Mouse (Mus musculus): ENCODE data around the gene Usp46.

Usp46 gene

DNA sequence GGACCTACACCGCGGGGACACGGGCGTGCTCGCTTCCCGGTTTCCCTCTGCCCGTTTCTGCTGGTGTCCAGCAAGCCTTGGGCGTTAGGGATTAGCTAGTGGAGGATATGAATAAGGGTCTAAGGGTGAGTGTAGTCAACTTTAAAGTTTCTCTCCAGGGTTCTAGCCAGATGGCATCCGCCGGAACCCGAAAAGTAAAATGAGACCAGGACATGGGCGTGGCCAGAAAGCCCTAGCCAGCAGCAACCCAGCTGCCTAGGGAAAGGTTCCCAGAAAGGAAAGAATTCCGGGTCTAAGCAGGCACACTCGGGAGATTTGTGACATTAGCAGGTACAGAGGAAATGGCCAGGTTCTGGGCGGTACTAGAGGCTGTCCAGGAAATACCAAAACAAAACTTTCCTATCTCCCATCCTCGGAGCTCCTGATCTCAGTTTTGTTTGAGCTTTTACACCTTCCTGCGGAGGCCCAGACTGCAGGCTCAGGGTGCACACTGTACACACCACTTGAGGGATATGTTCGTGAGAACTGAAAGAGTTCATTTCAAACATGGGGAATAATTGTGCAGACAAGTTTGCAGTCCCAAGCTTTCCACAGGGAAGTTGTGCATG is 587 bp upstream of the Usp46 start:
- DNase-seq (ENCODE audit: low spot score in 2 of 2) = peak in 1 of 2 experiments; percentile 75

- no peak for DNase-seq (ENCODE audit: low spot score in 2 of 2)
Measured at GRCm38 (mm10) chr5:74067346-74067745, 885 bp downstream of the Usp46 start.

DNA sequence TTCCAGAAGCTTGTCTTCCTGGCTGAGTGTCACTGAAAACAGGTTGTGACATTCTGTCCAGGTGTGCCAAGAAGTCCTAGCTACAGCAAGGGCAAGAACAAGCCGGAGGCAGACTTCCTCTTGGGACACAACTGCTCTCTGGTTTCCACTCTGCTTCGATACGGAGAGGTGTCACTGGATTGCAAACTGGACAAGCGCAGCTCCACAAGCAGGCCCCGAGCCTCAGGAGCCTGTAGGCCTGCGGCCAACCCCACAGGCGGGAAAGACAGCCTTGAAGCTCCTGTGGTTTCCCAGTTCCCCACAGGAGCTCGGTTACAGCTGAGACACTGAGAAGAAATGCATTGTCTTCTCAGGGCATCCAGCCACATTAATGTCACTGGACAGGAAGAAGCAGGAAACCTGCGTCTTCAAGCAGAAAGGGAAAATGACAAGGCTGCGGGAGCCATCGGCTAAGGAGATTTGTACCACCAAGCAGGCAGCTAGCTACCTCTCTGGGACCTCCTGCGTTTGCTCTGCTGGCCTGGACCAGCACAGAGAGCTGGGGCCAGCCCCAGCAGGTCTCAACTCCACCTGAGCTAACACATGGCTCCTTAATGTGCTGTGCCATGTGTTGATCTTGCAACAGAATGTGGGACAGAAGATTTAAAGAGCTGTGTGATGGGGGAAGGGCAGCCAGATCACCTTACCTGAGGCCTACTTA is 1.7 kb downstream of the Usp46 start:
- no peak for DNase-seq (ENCODE audit: low spot score in 2 of 2)

GRCm38 (mm10) chr5:74065565-74066275 is 2.5 kb downstream of the Usp46 start:
- DNase-seq (ENCODE audit: low spot score in 2 of 2) = no peak

- no peak for DNase-seq (ENCODE audit: low spot score in 2 of 2)
Measured at GRCm38 (mm10) chr5:74064844-74065243, 3.4 kb downstream of the Usp46 start.

- DNase-seq (ENCODE audit: low spot score in 2 of 2) = no peak
Measured at GRCm38 (mm10) chr5:74063226-74063747, 4.9 kb downstream of the Usp46 start.

DNA sequence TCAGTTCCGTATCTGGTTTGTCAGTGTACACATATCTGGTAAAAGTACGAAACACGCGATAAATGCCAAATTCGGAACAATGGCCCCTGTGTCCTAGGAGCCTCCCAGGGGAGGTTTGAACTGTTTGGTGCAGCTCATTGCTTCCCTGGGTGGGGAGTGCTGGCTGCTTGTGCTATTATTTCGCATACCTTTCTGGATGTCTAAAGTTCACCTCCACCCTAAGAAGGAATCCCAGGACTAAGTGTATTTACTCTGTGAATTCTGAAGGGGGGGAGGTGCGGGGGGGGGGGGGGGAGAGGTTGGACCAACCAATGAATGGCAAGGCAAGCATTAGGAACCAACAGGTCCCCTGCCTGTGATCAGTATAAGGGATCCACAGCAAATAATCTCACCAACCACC is 6.0 kb downstream of the Usp46 start:
- no peak for DNase-seq (ENCODE audit: low spot score in 2 of 2)

DNA sequence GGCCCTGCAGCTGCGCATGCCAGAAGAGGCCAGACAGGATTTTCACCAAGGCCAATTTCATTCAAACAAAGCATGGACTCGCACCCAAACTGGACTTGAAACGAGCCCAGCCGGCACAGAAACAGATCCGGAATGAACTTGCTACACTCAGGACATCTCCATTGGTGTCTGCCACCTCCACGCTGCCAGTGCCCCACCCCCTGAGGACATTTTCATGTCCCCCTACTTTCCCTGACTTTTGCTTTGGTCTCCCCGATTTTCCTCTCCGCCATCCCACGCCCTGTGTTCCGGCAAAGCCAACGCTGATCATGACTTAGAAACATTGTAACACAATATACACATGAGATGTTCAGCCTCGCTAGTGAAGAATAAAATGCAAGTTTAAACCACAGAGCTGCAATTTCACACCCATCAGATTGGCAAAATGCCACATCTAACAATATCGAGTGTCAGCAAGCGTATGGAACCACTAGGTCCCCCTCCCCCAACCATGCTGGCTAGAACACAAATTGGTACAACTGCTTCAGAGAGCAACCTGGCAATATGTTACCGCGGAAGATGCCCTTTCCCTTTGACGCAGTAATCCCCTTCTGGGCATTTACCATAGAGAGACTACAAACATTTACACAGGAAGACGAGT is 6.7 kb downstream of the Usp46 start:
- DNase-seq (ENCODE audit: low spot score in 2 of 2) = peak in 1 of 2 experiments; percentile 57

DNA sequence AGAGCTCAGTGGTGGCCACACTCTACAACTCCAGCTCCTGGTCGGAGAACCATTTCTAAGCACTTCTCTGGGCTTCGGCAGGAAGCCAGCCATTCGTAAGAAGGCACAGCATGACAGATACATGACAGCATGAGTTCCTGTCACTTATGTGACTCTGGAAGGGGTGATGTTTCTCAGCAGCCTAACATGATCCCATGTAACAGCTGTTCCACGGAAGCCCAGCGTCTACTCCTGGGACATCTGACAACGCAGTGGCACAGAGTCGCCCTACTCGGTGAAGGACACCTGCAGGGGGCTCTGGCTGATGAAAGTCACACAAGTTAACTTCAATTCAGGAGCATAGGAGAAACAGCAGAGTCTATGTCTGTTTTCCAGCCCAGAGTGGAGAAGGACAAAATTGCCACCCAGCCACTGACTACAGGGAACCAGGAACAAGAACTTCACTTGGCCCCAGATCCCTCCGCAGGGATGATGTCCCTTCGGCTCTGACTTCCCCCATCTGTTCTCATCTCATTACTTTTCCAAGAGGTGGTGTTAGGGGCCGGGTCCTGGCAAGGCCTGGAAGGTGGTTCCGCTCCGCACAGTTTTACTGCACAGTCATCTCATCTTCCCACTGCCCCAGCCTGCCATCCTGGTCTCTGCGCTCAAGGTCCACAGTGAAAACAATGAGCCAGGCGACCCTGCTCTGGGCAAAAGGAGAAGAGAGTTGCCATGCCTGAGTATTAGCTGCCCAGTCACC is 15.9 kb downstream of the Usp46 start:
- no peak for DNase-seq (ENCODE audit: low spot score in 2 of 2)

DNA sequence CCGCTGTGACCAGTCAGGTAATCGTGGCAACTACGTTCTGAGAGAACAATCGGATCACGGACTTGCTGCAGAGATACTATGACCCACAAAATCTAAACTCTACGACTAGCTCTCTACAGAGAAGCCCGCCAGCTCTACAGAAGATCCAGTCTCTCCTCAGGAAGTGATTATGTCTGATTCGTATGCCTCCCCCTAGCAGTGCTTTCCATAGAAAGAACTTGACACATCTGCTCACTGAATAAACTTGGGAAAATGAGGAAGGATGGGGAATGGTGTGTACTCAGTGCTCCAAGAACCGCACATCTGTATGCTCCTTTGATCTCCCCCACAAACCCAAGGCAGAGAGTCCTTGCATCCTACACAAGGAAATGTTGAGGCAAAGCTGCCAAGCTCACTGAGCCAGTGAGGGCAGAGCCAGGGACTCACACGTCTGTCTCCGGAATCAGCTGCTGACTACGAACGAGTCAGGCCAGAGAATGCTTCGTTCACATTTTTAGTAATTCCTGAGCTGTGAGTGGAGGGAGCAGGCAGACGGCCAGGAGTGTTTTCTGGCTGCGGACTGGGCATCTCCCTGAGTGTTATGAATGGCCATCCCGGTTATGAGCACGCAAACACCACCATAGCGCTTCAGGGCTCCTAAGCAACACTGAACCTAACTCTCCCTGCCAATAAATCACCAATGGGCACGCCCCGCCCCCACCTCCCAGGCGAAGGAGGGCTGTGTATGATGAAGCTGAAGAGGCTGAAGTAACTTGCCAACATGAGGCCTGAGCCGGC is 16.6 kb downstream of the Usp46 start:
- peak in 1 of 2 experiments; percentile 37 for DNase-seq (ENCODE audit: low spot score in 2 of 2)

DNA sequence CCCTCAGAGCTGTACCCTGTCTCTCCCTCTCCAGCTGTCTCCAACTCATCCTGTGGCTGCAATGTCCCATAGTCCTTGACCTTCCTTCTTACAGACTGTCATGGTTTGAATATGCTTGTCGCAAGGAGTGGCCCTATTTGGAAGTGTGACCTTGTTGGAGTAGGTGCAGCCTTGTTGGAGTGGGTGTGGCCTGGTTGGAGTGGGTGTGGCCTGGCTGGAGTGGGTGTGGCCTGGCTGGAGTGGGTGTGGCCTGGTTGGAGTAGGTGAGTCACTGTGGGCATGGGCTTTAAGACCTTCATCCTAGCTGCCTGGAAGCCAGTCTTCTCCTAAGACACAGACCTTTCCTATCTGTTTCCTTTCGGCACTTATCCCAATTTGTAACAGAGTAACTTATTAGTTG is 17.3 kb downstream of the Usp46 start:
- DNase-seq (ENCODE audit: low spot score in 2 of 2) = no peak

DNA sequence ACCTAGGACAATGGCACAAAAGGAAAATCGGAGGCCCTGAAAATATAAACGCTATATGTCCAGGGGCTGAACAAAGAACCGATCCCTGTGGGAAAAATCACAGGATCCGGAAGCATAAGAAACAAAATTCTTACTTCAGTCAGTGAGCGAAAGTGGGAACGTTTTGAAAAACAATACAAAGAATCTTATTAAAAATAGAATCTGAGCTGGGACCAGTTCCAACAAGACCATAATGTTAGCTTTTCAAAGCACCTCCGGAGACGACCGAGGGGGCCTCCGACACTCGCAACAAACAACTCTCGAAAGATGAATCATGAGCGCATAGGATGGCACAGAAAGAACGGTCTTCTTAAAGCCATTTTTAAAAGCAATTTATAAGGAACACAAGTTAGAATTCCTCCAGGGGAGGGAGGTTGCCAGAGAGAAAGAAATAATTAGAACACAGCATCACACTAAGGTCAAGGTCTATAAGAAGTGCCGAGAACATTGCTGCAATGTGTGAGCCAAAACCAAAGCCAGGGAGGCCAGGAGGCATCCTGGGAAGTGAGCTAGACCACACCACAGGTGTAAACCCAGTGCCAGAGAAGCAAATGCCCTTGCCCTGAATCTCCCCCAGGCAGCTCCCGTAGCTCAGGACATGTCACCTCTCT is 19.3 kb downstream of the Usp46 start:
- DNase-seq (ENCODE audit: low spot score in 2 of 2) = no peak

- DNase-seq (ENCODE audit: low spot score in 2 of 2) = no peak
Measured at GRCm38 (mm10) chr5:74044591-74044990, 23.6 kb downstream of the Usp46 start.

GRCm38 (mm10) chr5:74042796-74043340 is 25.4 kb downstream of the Usp46 start:
- no peak for DNase-seq (ENCODE audit: low spot score in 2 of 2)

DNA sequence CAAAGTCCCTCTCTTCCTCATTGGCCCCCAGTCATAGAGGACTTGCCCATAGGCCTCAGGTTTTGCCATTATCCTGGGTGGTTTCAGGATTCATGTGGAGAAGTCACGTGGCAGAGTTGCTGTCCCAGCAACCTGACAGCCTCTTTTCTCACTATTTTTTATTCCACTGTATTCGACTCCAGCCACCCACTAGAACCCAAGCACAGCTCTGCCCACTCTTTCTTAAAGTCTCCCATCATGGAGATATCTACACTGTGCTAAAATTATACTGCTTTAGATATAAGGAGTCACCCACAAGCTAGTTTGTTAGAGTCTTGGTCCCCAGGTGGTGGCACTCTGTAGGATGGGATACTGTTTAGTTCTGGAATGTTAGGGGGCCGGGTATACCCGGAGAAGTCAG is 27.7 kb downstream of the Usp46 start:
- peak in 1 of 2 experiments; percentile 48 for DNase-seq (ENCODE audit: low spot score in 2 of 2)

- no peak for DNase-seq (ENCODE audit: low spot score in 2 of 2)
Measured at GRCm38 (mm10) chr5:74035454-74035853, 32.8 kb downstream of the Usp46 start.

DNA sequence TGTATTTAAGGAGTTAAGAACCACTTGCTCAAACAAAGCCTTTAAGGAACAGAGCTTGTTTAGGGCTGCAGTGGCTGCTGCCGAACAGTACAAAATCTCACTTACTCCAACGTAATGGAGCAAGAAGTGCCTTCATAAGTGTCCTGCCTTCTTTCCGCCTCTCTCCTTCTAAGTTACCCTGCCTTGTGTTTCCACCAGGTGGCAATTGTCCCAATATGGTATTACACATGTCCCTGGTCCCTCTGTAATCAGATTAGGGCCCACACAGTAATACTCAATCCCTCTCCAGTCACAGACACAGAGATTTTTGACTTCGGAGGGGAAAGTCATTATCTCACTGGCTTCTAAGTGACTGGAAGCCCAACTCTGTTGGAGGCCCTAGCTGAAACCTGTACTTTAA is 34.1 kb downstream of the Usp46 start:
- no peak for DNase-seq (ENCODE audit: low spot score in 2 of 2)

DNA sequence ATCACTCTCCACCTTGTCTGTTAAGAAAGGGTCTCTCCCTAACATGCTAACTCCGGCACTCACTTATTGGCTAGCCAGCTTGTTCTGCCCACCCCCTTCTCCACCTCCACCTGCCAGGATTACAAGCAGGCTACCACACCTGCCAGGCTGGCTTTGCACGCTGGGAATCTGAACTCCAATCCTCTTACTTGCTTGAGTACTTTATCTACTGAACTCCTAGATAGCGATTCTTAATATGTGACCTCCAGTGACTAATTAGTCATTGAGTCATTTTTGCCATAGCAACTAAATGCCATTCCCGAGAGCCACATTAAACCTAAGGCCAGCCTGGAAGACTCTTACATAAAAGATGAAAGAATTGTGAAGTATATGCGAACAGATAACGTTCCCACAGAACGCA is 38.4 kb downstream of the Usp46 start:
- no peak for DNase-seq (ENCODE audit: low spot score in 2 of 2)

DNA sequence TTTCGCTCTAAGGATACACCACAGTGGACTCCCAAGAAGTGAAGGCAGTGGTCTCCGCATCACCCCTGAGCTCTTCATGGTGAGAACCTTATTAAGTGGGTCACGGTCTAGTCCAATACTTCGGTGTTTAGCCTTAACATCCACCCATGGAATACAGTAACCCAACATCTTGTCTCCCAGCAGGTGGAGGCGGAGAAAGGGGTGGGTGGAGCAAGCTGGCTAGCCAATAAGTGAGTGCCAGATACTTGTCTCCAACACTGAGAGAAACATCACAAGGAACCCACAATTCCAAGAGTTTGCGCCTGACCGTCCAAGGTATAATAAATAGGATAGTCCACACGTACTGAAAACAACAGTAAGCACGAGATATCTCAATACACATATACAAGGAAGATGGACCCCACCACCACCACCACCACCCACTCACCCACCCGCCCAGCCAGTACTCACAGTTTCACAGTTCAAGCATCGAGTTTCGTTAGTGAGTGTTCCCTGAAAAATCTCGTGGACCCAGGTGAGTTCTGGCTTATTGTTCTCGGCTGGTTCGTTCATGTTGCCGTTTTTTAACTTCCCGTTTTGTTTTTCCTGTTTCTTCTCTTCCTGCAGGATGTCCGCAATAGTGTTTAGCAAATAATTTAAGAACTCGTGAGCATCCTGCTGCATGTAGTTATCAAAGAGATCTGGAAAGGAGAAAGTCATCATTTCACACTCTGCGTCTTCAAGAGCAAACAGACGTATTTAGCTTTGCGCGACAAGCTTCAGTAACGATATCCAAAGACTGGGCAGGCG is 39.3 kb downstream of the Usp46 start:
- DNase-seq (ENCODE audit: low spot score in 2 of 2) = no peak

All from frontal cortex, postnatal 36 days (tissue).